Mouse (Mus musculus) embryonic facial prominence, embryonic 11.5 days (tissue): ENCODE results near the gene Ifitm3. TPM values are rescaled to one million over a fixed set of nuclear protein-coding genes. Genes with fewer than 3 reads are reported as not detected.

Source experiments
- polyA plus RNA-seq: library from polyadenylated mRNA; unstranded; fragments of >200 nt; fragmentation: Nextera tagmentation; extraction: Ambion mirVana; gene quantifications from 2 replicates; pipeline ENCODE4 v1.2.1, GENCODE M21; 2014

The Ifitm3 gene
- polyA plus RNA-seq, 1 experiment from 2014 or later = 29.8 TPM

Other genes with a start within 250 kb of the Ifitm3 start
- gene Cyp2e1, start 247.0 kb downstream of the Ifitm3 start, polyA plus RNA-seq = not detected in 2 replicates
- gene Syce1, start 222.9 kb downstream of the Ifitm3 start, polyA plus RNA-seq = 0.14 and 0.38 TPM in 2 replicates
- 3.5 and 3.6 TPM in 2 replicates for gene Zfp941, start 188.6 kb downstream of the Ifitm3 start, polyA plus RNA-seq
- gene Urah, start 175.8 kb downstream of the Ifitm3 start, polyA plus RNA-seq = 1.1 and 1.3 TPM in 2 replicates
- gene Scgb1c1, start 165.2 kb downstream of the Ifitm3 start, polyA plus RNA-seq = not detected in 2 replicates
- gene Odf3, start 163.0 kb downstream of the Ifitm3 start, polyA plus RNA-seq = not detected in 2 replicates
- not detected in 2 replicates for gene Gm45785, start 154.4 kb downstream of the Ifitm3 start, polyA plus RNA-seq
- gene Ric8a, start 153.8 kb downstream of the Ifitm3 start, polyA plus RNA-seq = 56.7 and 58.3 TPM in 2 replicates
- gene Bet1l, start 153.2 kb downstream of the Ifitm3 start, polyA plus RNA-seq = 22.9 and 31.8 TPM in 2 replicates
- gene Psmd13, start 128.8 kb downstream of the Ifitm3 start, polyA plus RNA-seq = 185 and 195 TPM in 2 replicates
- gene Sirt3, start 128.5 kb downstream of the Ifitm3 start, polyA plus RNA-seq = 17.1 and 19.3 TPM in 2 replicates
- gene Cox8b, start 110.3 kb downstream of the Ifitm3 start, polyA plus RNA-seq = not detected in 2 replicates
- gene Nlrp6, start 89.9 kb downstream of the Ifitm3 start, polyA plus RNA-seq = 0.07 TPM in 1 of 2 replicates, not detected in the other
- gene Pgghg, start 69.4 kb downstream of the Ifitm3 start, polyA plus RNA-seq = 12.4 and 14.3 TPM in 2 replicates
- 0.38 and 0.78 TPM in 2 replicates for gene Ifitm5, start 60.5 kb downstream of the Ifitm3 start, polyA plus RNA-seq
- gene Gm45717, start 54.8 kb downstream of the Ifitm3 start, polyA plus RNA-seq = not detected in 2 replicates
- gene Ifitm2, start 54.8 kb downstream of the Ifitm3 start, polyA plus RNA-seq = 595 and 632 TPM in 2 replicates
- gene Ifitm1, start 43.5 kb downstream of the Ifitm3 start, polyA plus RNA-seq = 19.9 and 20.1 TPM in 2 replicates
- gene Ifitm6, start 7.2 kb upstream of the Ifitm3 start, polyA plus RNA-seq = not detected in 2 replicates
- gene Gm17387, start 18.4 kb upstream of the Ifitm3 start, polyA plus RNA-seq = not detected in 2 replicates
- gene B4galnt4, start 50.3 kb upstream of the Ifitm3 start, polyA plus RNA-seq = 15.8 and 19.4 TPM in 2 replicates
- gene Pkp3, start 67.4 kb upstream of the Ifitm3 start, polyA plus RNA-seq = 3.1 and 3.5 TPM in 2 replicates
- gene Sigirr, start 89.8 kb upstream of the Ifitm3 start, polyA plus RNA-seq = 1.6 and 1.8 TPM in 2 replicates
- 1.2 and 1.3 TPM in 2 replicates for gene Ano9, start 107.0 kb upstream of the Ifitm3 start, polyA plus RNA-seq
- gene Ptdss2, start 111.6 kb upstream of the Ifitm3 start, polyA plus RNA-seq = 67.3 and 69.6 TPM in 2 replicates
- gene Rnh1, start 162.1 kb upstream of the Ifitm3 start, polyA plus RNA-seq = 82.0 and 93.5 TPM in 2 replicates
- 91.4 and 91.7 TPM in 2 replicates for gene Hras, start 183.2 kb upstream of the Ifitm3 start, polyA plus RNA-seq
- 8.2 and 8.7 TPM in 2 replicates for gene Lrrc56, start 183.4 kb upstream of the Ifitm3 start, polyA plus RNA-seq
- 2.5 and 2.6 TPM in 2 replicates for gene Lmntd2, start 203.3 kb upstream of the Ifitm3 start, polyA plus RNA-seq
- 33.0 and 34.5 TPM in 2 replicates for gene Rassf7, start 205.1 kb upstream of the Ifitm3 start, polyA plus RNA-seq
- 63.4 and 76.7 TPM in 2 replicates for gene Phrf1, start 218.0 kb upstream of the Ifitm3 start, polyA plus RNA-seq